In genomic region chr19:4610109-4610508, GRCm38 (mm10) we compare ENCODE assay signal across 18 mouse cellular contexts. TPM values are rescaled to one million over a fixed set of nuclear protein-coding genes. Genes with fewer than 3 reads are reported as not detected.
DNase-seq lines count a peak whose midpoint lies in the region; TF ChIP-seq lines count a peak whose summit lies in the region.
"Had no signal": no experiment of that assay in that cellular context is flagged by ENCODE, and none has a peak within 500 bp of the region (broad histone marks: within the 10 kb centered on the region; RNA-seq: fewer than 3 reads in every experiment).

No protein-coding gene starts in this region.

- H3K9me3 ChIP-seq in heart, embryonic 10.5 days = no peaks in the 10 kb centered on the region
- H3K9me3 ChIP-seq: forebrain, embryonic 10.5 days; liver, embryonic 13.5 days; lung, embryonic 15.5 days; midbrain, embryonic 12.5 days had no signal

- peak; percentile 81 for DNase-seq in gastrocnemius, adult 2 months
- DNase-seq in gastrocnemius, postnatal 4 days (ENCODE audit: low spot score in 2 of 2) = no peak
- peak; percentile 48 to 56 for DNase-seq in heart, postnatal 10 days
- no peak for DNase-seq in heart, embryonic 10.5 days (ENCODE audit: low spot score)
- DNase-seq in lung, postnatal 25 days (ENCODE audit: low spot score) = peak; percentile 41
- no peak for DNase-seq in lung, postnatal 14 days
- DNase-seq in testis, postnatal 10 days (ENCODE audit: low spot score) = no peak
- DNase-seq: adrenal gland, postnatal 36 days; cerebellum, adult 9-11 months; kidney, adult 2 months; kidney, postnatal 10 days; liver, embryonic 13.5 days had no signal

- peaks cover 35% of the 10 kb centered on the region for H3K36me3 ChIP-seq in heart, embryonic 10.5 days

- intact Hi-C loops in gastrocnemius, adult 2 months (cut with DNase I) = loop anchor here (5.0 kb wide), 2 partner anchors 98 to 113 kb away; partner anchors contain the start of genes 2010003K11Rik and Pcx
- intact Hi-C loops in heart, postnatal 10 days (cut with DNase I) = no loop called here

- 65% methylated on average over 4 of the region's 4 CpGs for WGBS in heart, embryonic 10.5 days

- peaks cover 38% of the 10 kb centered on the region for H3K4me1 ChIP-seq in heart, embryonic 10.5 days

- no peaks in the 10 kb centered on the region for H3K27me3 ChIP-seq in heart, embryonic 10.5 days (ENCODE audit: insufficient read depth, poor library complexity, severe bottlenecking)
- H3K27me3 ChIP-seq: lung, embryonic 15.5 days; midbrain, embryonic 12.5 days had no signal

- no peak for TF ChIP-seq CTCF in gastrocnemius, adult 2 months (IDR thresholded peaks at IDR 0.05)

- peak overlapping the region; percentile 83 for H3K27ac ChIP-seq in gastrocnemius, adult 2 months
- no peak overlapping the region for H3K27ac ChIP-seq in heart, embryonic 10.5 days
- H3K27ac ChIP-seq: forebrain, embryonic 10.5 days; hindbrain, embryonic 14.5 days; liver, embryonic 13.5 days; lung, embryonic 15.5 days; midbrain, embryonic 12.5 days; stomach, postnatal 0 days had no signal

- no peak overlapping the region for H3K4me3 ChIP-seq in gastrocnemius, adult 2 months
- H3K4me3 ChIP-seq in heart, embryonic 10.5 days = no peak overlapping the region
- H3K4me3 ChIP-seq: forebrain, embryonic 10.5 days; liver, embryonic 13.5 days; lung, embryonic 15.5 days; midbrain, embryonic 12.5 days had no signal

RNA-seq across cellular contexts. Expression of gene Lrfn4, which starts 5.4 kb away (rescaled TPM):
- total RNA-seq in gastrocnemius, adult 2 months (2021) = 1 to 10 TPM; 1.5 to 1.6 TPM
- total RNA-seq in gastrocnemius, postnatal 4 days (2021) = 10 to 100 TPM; 11.4 to 13.0 TPM
- total RNA-seq in heart, postnatal 10 days (2021) = 10 to 100 TPM; 12.6 to 16.0 TPM
- 4.4 and 7.2 TPM in 2 replicates for polyA plus RNA-seq in heart, embryonic 10.5 days (2016; fragmentation: Nextera tagmentation; extraction: Ambion mirVana)
- polyA plus RNA-seq: CD4-positive, CD25-positive, alpha-beta regulatory T cell, adult 4 months had no signal

RNA-seq across cellular contexts. Expression of gene Rce1, which starts 15.3 kb away (rescaled TPM):
- 1 to 10 TPM; 5.1 to 5.9 TPM for total RNA-seq in gastrocnemius, adult 2 months (2021)
- total RNA-seq in gastrocnemius, postnatal 4 days (2021) = 10 to 100 TPM; 14.3 to 15.8 TPM
- total RNA-seq in heart, postnatal 10 days (2021) = 10 to 100 TPM; 14.9 to 16.2 TPM
- 53.1 and 61.9 TPM in 2 replicates for polyA plus RNA-seq in heart, embryonic 10.5 days (2016; fragmentation: Nextera tagmentation; extraction: Ambion mirVana)

Comparison
In these comparisons a context has a peak if more than half of its experiments do, and no peak if none do; other contexts are left out.
1. DNase-seq: peak in gastrocnemius, adult 2 months (single experiment), heart, postnatal 10 days (2 of 2) and lung, postnatal 25 days (single experiment); none in gastrocnemius, postnatal 4 days (0 of 2), heart, embryonic 10.5 days (single experiment), lung, postnatal 14 days (single experiment) and testis, postnatal 10 days (single experiment).
2. RNA of gene Lrfn4, which starts 5.4 kb away (total RNA-seq): 12.6 to 16.0 TPM in heart, postnatal 10 days and 11.4 to 13.0 TPM in gastrocnemius, postnatal 4 days; 1.5 to 1.6 TPM in gastrocnemius, adult 2 months; every median in the first group is over 4 times any median in the second.